Mouse (Mus musculus) telencephalon, adult 2 months (tissue): ENCODE measurements around the gene Akt2.

Experiments
- DNase-seq: peaks from one replicate; pipeline ENCODE4 v3.0.0-alpha.2; 2011; ENCODE audit warnings: low read depth, low spot score

Akt2 gene

DNA sequence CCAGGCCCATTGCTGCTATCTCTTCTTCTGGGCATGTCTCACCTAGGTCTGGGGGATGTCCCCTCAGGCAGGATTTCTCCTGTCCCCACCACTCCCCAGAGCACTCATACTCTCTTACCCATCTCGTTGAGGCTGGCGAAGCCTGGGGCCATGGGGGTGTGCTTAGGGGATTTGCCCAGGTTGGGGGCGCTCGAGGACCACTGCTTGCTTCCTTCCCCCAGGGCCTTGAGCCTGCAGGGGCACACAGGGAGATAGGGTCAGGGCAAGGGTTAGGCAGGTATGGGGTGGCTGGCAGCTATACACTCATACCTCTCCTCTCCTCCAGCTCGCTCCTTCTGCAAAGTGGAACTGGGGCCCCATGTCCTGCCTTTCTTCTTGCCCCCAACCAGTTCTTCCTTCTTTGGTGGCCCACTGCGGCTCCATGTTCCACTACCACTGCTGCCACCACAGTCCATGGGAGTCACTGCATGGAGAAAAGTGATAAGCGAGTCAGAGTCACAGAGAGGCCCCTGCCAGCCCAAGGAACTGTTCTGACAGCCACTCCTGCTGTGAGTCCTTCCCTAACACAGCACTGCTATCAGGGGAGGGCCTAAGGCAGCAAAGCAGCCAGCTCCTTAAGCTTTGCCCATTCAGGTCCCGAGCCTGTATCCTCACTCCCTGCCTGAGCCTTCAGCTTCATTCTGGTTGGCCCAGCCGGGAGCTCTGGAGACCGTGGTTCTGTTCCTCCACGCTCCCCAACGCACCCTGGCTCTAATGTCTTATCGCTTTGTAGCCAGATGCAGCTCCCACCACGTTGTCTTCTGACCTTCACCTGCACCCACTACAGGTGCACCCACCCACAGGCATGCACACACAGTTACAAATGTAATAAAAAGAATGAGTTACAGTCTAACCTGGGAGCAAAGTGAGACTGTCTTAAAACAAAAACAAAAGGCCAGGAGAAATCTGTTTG, 67.6 kb downstream of the Akt2 start:
- DNase-seq: no peak

DNA sequence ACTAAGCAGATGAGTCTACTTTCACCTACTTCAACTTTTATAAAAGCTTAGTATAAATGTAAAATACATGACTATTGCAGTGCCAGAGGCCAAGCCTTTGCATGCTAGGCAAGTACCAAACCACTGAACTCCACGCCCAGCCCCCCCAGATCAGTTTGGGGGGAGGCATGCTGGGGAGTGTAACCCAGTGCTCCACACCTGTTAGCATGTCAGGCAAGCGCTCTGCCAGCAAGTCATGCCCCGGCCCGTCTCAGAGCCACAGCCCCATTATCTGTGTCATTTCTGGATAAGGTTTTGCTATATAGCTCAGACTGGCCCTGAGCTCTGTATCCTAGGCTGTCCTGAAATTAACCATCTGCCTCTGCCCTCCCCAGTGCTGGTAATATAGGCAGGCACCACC, 70.7 kb downstream of the Akt2 start:
- DNase-seq: no peak

DNA sequence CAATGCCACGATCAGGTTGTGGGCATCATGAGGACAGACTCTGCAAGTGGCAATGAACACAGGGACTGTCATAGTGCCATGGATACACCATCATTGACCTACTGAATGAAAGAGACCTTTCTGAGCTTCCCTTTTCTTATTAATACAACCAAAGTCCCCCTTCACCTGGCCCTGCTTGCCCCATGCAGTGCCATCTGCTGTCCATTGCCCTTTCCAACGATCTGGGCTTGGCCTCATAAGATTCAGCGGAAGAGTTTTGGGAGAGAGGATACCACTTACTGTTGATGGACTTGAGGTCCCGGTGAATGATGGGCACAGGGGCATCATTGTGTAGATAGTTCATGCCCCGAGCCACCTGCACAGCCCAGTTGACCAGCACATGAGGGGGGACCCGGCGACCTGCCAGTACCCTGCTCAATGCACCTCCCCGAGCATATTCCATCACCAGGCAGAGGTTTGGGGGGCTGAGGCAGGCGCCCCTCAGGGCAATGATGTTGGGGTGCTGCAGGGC, 81.8 kb downstream of the Akt2 start:
- no peak for DNase-seq

DNA sequence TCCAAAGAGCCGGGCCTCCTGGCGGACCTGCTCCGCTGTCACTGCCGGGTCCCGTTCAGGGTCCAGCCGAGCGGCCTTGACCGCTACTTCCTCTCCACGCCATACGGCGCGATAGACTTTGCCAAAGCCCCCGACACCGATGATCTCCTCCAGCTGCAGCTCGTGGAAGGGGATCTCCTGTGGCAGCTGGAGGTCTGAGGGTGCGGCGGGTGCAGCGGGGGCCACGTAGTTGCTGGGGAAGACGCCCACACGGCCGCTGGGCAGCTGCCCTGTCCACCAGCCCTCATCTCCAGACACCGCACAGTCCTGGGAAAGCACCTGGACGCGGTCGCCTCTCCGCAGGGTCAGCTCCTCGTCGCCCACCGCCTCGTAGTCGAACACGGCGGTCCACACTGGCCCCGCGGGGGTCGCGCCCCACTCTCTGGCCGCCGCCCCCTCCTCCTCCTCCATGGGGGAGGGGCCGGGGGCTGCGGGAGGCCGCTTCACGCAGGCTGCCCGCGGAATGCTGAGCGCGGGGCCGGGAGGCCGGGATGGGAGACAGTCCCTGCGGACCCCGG, 82.3 kb downstream of the Akt2 start:
- DNase-seq: no peak

DNA sequence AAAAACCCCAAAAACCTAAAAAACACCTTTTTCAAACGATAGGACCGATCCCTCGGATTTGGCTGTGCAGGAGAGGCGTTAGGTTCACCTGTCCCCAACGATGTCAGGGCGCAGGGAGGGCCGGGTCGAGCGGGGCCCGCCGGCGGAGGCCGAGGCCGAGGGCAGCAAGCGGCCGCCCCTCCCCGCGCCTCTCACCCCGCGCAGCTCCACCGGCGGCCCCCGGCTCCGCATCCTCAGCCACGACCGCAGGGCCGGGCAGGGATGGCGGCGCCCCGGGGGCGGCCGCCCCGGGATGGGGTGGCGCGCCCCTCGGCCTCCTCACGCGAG, 82.8 kb downstream of the Akt2 start:
- DNase-seq: no peak

DNA sequence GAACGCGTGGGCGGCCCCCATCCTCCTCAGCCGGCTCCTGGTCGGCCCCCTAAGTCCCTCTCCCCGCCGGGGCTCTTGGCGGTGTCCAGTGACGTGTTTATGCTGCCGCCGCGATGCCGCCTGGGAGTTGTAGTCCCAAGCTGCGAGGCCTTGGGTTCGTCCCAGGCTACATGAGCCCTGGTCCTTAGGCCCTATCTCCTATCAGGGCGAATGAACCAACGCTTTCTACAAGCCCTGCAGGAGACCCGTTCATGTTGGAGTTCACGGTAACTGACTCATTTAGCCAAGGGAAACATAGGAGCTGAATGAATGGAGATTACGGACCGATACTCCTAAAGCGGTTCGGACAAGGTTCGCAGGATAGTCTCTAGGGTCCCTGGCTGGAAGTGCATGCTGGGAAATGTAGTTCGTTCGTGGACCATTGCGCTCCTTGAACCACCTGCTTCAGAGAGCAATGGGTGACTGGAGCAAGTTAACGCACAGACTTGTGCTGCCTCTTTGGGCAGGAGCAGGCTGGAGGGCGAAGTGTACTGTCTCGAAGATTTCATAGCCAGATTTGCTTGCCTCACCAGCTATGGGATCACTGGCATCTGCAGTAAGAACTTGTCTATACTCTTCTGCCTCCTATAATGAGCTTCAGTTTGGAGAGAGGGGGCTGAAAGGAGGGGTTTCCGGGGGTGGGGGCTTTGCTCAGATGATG, 83.3 kb downstream of the Akt2 start, which contains the start of gene Map3k10:
Map3k10 (minus strand) TSS at position 77 of the 700 bp plus-strand sequence.
- DNase-seq: peak; percentile 96

DNA sequence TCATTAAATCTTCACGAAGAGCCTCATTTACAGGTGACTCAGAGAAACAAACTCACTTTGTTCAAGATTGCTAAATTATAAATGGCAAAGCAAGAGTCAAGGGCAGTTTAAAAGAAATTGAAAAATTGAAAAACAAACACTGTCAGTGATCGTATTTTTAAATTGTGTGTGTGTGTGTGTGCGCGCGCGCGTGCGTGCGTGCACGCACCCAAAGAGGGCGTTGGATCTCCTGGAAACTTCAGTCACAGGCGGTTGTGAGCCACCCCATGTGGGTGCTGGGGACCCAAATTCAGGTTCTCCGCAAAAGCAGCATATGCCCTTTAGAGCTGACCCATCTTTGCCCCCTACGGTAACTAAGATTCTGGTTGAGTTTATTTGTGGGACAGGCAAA, 83.9 kb downstream of the Akt2 start:
- DNase-seq: no peak

DNA sequence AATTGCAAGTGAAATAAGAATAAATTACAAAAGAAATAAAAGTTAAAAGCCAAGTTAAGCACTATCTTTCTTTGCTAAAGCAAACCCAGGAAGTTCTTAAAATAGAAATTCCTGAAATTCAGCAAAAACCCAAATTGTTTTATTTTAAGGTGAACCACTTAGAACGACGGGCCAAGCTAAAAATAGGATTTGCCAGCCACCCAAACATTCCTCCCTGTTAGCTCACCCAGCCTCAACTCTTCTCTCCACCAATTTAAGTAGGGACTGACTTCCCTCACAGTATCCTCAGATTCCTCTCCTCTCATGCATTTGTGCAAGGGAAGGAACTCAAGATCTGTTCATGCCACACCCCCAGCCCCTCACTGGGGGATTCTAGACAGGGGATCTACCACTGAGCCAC, 91.9 kb downstream of the Akt2 start:
- DNase-seq: no peak

DNA sequence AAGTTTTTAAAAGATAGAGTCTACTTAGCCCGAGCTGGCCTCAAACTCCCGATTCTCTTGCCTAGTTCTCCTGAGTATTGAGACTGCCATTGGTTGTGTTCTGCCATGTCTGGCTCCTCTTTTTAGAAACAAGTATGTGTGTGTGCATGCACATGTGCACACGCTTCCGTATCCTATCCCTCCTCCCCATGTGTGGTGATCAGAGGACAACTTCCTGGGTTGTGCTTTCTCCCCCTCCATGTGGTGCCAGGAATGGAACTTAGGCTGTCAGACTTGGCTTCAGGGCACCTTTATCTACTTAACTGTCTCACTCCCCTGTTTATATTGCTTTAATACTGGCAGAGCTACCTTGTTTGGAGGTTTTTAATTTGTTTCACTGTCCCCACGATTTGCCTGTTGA, 93.9 kb downstream of the Akt2 start:
- DNase-seq: no peak

DNA sequence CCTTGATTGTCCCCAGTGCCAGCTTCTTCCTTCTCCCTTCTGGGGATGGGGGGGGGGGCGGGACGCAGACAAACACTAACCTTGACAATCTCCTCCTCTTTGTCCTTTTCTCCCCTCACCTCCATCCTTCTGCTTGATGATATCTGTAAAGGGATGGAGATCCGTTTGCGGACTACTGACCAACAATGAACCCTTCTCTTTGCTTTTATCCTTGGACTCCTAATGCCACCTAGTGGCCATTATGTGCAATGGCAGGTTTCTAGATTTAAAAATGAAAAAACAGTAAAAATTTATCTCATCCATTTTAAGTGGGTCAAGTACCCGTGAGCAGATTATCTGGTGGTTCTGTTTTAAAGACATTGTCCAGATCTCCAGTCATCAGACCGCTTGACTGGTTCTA, 94.3 kb downstream of the Akt2 start:
- DNase-seq: no peak

DNA sequence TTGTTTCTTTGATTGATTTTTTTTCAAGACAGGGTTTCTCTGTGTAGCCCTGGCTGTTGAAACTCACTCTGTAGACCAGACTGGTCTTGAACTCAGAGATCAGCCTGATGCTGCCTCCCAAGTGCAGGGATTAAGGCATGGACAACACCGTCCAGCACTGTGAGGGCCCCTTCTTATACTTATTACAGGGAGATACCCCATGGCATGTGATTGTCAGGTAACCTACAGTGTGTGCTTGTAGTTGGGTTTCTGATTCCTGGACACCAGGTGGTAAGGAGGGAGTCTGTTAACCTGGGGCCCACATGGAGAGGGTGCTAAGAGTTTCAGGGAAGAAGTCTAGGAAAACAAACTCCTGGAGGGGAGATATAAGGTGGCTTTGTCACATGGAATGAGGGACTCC, 95.7 kb downstream of the Akt2 start:
- DNase-seq: no peak

DNA sequence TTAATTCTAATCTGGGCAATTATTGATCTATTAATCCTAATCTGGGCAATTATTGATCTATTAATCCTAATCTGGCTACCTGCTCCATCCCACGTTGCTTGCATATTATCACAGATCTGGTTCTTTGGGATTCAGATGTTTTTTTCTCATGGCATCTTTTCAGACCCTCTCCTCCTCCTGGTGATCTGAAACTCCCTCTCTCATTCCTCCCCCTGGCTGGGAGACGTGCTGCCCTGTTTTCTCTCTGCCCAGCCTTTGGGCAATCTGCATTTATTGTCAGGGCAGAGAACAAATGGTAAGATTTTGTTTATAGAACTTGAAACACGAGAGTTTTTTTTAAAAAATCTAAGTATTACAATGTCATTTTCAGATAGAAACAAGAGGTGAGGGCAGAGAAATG, 96.5 kb downstream of the Akt2 start:
- DNase-seq: no peak

DNA sequence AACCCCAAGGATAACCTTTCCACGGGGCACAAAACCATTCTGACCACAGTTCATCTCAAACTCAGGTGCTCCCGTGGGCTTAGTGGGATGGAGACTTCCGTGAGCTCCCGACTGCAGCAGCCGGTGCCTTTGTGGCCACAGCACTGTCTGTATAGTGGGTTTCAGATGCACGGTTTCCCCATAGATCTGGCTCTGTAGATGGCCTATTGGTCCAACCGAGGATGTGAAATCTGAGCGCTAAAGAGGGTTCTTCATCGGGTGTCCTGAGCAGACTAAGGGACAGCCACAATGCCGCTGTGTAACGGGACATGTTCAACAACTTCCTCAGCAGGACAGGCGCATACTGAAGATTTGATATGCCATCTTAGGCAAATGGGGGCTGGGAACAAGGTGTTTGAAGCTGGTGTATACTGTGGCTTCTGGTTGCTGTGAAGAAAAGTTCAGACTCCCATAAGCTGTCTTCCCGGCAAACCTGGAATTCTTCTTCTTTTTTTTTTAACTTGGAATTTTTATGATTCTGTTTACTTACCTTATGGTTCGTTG, 97.0 kb downstream of the Akt2 start:
- DNase-seq: no peak

DNA sequence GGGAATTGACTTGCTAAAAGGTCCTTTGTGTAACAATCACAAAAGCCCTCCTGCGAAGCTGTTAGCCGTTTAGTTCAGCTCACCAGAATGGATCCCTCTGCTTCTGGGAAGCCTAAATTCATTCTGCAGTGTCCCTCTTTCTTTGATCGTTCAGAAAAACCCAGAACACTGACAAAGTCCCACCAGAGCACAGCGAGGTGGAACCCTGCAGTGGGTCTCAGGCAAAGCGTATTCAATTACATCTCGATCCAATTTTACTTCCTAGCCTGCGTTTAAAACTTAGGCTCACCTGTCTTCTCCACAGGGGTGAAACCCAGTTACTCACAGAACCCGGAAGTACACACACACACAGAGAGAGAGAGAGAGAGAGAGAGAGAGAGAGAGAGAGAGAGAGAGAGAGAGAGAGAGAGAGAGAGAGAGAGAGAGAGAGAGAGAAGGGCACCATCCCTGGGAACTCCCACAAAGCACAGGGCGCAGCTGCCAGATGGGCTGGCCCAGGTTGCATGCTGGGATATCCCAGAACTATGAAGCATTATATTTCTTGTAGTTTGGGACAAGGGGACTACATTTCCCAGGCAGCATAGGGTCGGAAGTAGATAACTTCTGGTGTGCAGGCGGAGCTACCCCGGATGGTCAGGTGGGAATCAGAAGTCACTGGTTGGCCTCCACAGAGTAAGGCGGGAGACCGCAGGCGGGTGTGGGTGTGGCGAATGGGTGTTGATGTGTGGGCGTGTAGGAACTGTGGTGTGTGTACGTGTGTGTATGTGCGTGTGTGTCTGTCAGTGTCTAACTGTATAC, 97.7 kb downstream of the Akt2 start, which contains the start of gene Zfp607b:
Zfp607b (plus strand) TSS at position 526 of the 798 bp plus-strand sequence.
- peak; percentile 99 for DNase-seq
